Comparison of ENCODE assay signal across 8 mouse cellular contexts in genomic region chr17:50407249-50407990, GRCm38 (mm10).
A peak's percentile ranks its signal among the peaks of the same experiment; 100 is the strongest.
DNase-seq lines count a peak whose midpoint lies in the region; ATAC-seq and TF ChIP-seq lines count a peak whose summit lies in the region.
"Had no signal": no experiment of that assay in that cellular context is flagged by ENCODE, and none has a peak within 500 bp of the region (broad histone marks: within the 10 kb centered on the region; RNA-seq: fewer than 3 reads in every experiment).

No protein-coding gene starts in this region.

- ATAC-seq in limb, embryonic 14.5 days (ENCODE audit: low FRiP score, low read depth): peak; percentile 87
- no peak for ATAC-seq in heart, embryonic 11.5 days (replicated peaks; ENCODE audit: insufficient number of reproducible peaks, low FRiP score, low TSS enrichment)
- no peak for ATAC-seq in granulocyte monocyte progenitor cell, adult 5-6 weeks (replicated peaks; ENCODE audit: poor library complexity, severe bottlenecking)

- peak; percentile 99 for DNase-seq in brain, adult 2 months (ENCODE audit: low read depth, low spot score)
- peak; percentile 95 for DNase-seq in cerebellum, adult 9-11 months
- DNase-seq in frontal cortex, postnatal 10 days (ENCODE audit: low spot score in 2 of 2): peak; percentile 42 to 47
- DNase-seq in limb, embryonic 14.5 days (ENCODE audit: low spot score): peak; percentile 83
- no peak for DNase-seq in lung, adult 2 months
- DNase-seq: liver, embryonic 13.5 days had no signal

- no peak overlapping the region for H3K9ac ChIP-seq in limb, embryonic 14.5 days (ENCODE audit: low read depth, low read length, severe bottlenecking)
- H3K9ac ChIP-seq in heart, embryonic 11.5 days (ENCODE audit: low read depth, low read length): no peak overlapping the region
- H3K9ac ChIP-seq: liver, embryonic 13.5 days had no signal

- TF ChIP-seq CTCF in lung, adult 2 months (IDR thresholded peaks at IDR 0.05; ENCODE audit: insufficient read depth, low read length): no peak

- H3K36me3 ChIP-seq in limb, embryonic 14.5 days (ENCODE audit: control insufficient read depth, insufficient read depth, low read length): no peaks in the 10 kb centered on the region
- H3K36me3 ChIP-seq in heart, embryonic 11.5 days (ENCODE audit: control insufficient read depth, insufficient read depth, low read length): no peaks in the 10 kb centered on the region
- H3K36me3 ChIP-seq: liver, embryonic 13.5 days had no signal

- H3K27ac ChIP-seq in limb, embryonic 14.5 days (replicated peaks; ENCODE audit: low read depth, low read length): no peak overlapping the region
- H3K27ac ChIP-seq in heart, embryonic 11.5 days (ENCODE audit: low read depth, low read length): no peak overlapping the region
- H3K27ac ChIP-seq: liver, embryonic 13.5 days had no signal

- peaks cover 6% of the 10 kb centered on the region for H3K4me1 ChIP-seq in limb, embryonic 14.5 days (ENCODE audit: control insufficient read depth, insufficient read depth, low read length)
- H3K4me1 ChIP-seq in heart, embryonic 11.5 days (ENCODE audit: control insufficient read depth, insufficient read depth, low read length): no peaks in the 10 kb centered on the region
- no peaks in the 10 kb centered on the region for H3K4me1 ChIP-seq in lung, adult 2 months (ENCODE audit: control insufficient read depth, insufficient read depth, low read length)
- H3K4me1 ChIP-seq: liver, embryonic 13.5 days had no signal

- H3K4me2 ChIP-seq in limb, embryonic 14.5 days (replicated peaks; ENCODE audit: low read depth, low read length, severe bottlenecking): no peak overlapping the region; the same call in 1 of the 2 replicates
- no peak overlapping the region for H3K4me2 ChIP-seq in heart, embryonic 11.5 days
- H3K4me2 ChIP-seq: liver, embryonic 13.5 days had no signal

- no peaks in the 10 kb centered on the region for H3K9me3 ChIP-seq in limb, embryonic 14.5 days (ENCODE audit: control insufficient read depth, low read length)
- H3K9me3 ChIP-seq in heart, embryonic 11.5 days (replicated peaks; ENCODE audit: control insufficient read depth, low read length): no peaks in the 10 kb centered on the region
- H3K9me3 ChIP-seq: liver, embryonic 13.5 days had no signal

- TF ChIP-seq POLR2A in limb, embryonic 14.5 days (IDR thresholded peaks at IDR 0.05; ENCODE audit: borderline replicate concordance, extremely low read depth, insufficient read depth, insufficient read length): no peak
- TF ChIP-seq POLR2A in lung, adult 2 months (IDR thresholded peaks at IDR 0.05; ENCODE audit: borderline replicate concordance, extremely low read depth, low read depth, low read length): no peak

- H3K27me3 ChIP-seq in limb, embryonic 14.5 days (ENCODE audit: control insufficient read depth, insufficient read depth, low read length): no peaks in the 10 kb centered on the region
- H3K27me3 ChIP-seq in heart, embryonic 11.5 days (ENCODE audit: control insufficient read depth, insufficient read depth, low read length): no peaks in the 10 kb centered on the region
- H3K27me3 ChIP-seq: liver, embryonic 13.5 days had no signal

- H3K4me3 ChIP-seq in limb, embryonic 14.5 days (replicated peaks; ENCODE audit: low read length): no peak overlapping the region
- H3K4me3 ChIP-seq in heart, embryonic 11.5 days (ENCODE audit: low read depth, low read length): no peak overlapping the region
- H3K4me3 ChIP-seq in lung, adult 2 months (replicated peaks; ENCODE audit: extremely low read depth, low read depth, low read length): no peak overlapping the region
- H3K4me3 ChIP-seq: liver, embryonic 13.5 days had no signal

- WGBS in limb, embryonic 14.5 days: 14% methylated on average over 11 of the region's 11 CpGs
- 67% methylated on average over 11 of the region's 11 CpGs for WGBS in heart, embryonic 11.5 days (ENCODE audit: insufficient replicate concordance)
- 49% methylated on average over 11 of the region's 11 CpGs for WGBS in lung, adult 2 months
